Mouse (Mus musculus): Measurements from ENCODE around the gene Efnb1. TPM values are rescaled to one million over a fixed set of nuclear protein-coding genes. Genes with fewer than 3 reads are reported as not detected.
"Not testable (repeated sequence)": the region's sequence is repeated elsewhere in the genome, so short reads cannot be mapped to it uniquely, and the experiment has no call there.

The Efnb1 gene
- polyA plus RNA-seq (2014; fragmentation: Nextera tagmentation; extraction: Ambion mirVana), result 39.3 and 45.7 TPM in 2 replicates

DNA sequence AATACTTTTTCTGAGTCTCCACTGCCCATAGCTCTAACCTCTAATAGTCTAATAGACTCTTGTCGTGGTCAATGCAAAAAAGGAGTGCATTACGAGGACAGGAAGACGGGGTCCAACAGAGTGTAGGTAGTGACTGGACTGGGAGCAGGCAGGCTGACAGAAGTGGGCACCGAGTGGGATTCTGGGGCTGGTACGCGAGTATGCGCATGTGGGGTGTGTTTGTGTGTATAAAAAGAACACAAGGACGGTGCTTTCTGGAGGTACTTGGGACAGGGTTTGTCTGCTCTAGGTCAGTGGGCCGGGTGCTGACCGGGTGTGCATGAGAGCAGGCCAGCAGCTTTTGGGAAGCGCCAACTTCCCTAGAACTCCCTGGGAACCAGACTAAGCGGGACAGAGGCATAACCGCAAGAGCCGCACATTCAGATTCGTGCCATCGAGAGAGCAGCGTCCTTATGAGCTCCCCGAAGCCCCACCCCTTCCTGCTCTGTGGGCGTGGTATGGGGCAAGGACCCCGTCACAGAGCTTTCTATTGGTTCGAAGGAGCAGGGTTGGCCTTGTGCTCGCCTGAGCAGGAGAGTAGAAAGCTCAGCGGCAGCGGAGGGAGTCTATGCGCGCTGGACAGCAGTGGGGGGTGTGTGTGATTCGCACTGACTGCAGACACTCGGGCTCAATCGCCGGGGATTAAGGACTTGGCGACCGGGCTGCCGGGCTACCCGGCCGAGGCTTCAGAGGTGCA, at the start of gene Efnb1:
Gene Efnb1 (plus strand): TSS at position 608 of the 736 bp plus-strand sequence.
- Histone ChIP-seq H3K4me3 (ENCODE audit: low read depth, low read length) (peak within 1 kb of the TSS; percentile 73), H3K9me3 (ENCODE audit: control insufficient read depth, low read length) (no peaks in the 10 kb centered on the region), H3K27me3 (ENCODE audit: control insufficient read depth, insufficient read depth, low read length) (peaks cover 5% of the 10 kb centered on the region; the same call in 1 of the 2 replicates), H3K36me3 (ENCODE audit: control insufficient read depth, insufficient read depth, low read length) (no peaks in the 10 kb centered on the region), H3K27ac (replicated peaks; ENCODE audit: low read depth, low read length) (peak within 1 kb of the TSS; percentile 23), H3K9ac (ENCODE audit: low read length) (peak within 1 kb of the TSS; percentile 91), H3K4me1 (ENCODE audit: control insufficient read depth, insufficient read depth, low read length) (peaks cover 5% of the 10 kb centered on the region; the same call in 1 of the 2 replicates), H3K4me2 (ENCODE audit: low read depth, severe bottlenecking) (peak within 1 kb of the TSS; percentile 74)
- WGBS, result 23% methylated on average over 35 of the region's 35 CpGs
- peak; percentile 87 for DNase-seq (ENCODE audit: low spot score)
- ATAC-seq (ENCODE audit: insufficient number of reproducible peaks, low FRiP score, low TSS enrichment, low read depth), result peak; percentile 88

DNA sequence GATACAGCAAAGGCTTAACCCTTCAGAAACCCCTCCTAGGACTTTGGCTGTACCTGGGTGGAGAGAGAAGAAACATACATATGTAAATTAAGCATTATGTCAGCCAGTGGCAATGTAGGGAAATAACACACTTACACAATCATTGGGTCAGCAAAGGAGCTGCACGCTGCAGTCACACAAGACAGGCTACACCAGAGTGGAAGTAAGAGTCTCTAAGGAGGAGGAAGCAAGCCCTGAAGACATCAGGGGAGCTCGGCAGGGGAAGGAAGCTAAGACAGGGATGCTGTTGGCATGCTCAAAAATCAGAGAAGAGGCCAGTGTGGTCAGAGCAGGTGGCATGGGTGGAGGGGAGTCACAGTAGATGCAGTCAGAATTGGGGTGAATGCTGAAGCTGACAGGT, 43.2 kb upstream of the Efnb1 start:
- Histone ChIP-seq H3K4me2 (ENCODE audit: low read depth, severe bottlenecking) (no peak overlapping the region), H3K9ac (ENCODE audit: low read length) (no peak overlapping the region), H3K27me3 (ENCODE audit: control insufficient read depth, insufficient read depth, low read length) (0 out of 2 replicates have a peak, but pooled peaks cover 10% of the 10 kb centered on the region), H3K27ac (replicated peaks; ENCODE audit: low read depth, low read length) (no peak overlapping the region), H3K9me3 (ENCODE audit: control insufficient read depth, low read length) (no peaks in the 10 kb centered on the region), H3K36me3 (ENCODE audit: control insufficient read depth, insufficient read depth, low read length) (no peaks in the 10 kb centered on the region), H3K4me1 (ENCODE audit: control insufficient read depth, insufficient read depth, low read length) (no peaks in the 10 kb centered on the region), H3K4me3 (ENCODE audit: low read depth, low read length) (no peak overlapping the region)
- no peak for DNase-seq (ENCODE audit: low spot score)
- WGBS, result 71% methylated on average over 2 of the region's 2 CpGs
- no peak for ATAC-seq (ENCODE audit: insufficient number of reproducible peaks, low FRiP score, low TSS enrichment, low read depth)

DNA sequence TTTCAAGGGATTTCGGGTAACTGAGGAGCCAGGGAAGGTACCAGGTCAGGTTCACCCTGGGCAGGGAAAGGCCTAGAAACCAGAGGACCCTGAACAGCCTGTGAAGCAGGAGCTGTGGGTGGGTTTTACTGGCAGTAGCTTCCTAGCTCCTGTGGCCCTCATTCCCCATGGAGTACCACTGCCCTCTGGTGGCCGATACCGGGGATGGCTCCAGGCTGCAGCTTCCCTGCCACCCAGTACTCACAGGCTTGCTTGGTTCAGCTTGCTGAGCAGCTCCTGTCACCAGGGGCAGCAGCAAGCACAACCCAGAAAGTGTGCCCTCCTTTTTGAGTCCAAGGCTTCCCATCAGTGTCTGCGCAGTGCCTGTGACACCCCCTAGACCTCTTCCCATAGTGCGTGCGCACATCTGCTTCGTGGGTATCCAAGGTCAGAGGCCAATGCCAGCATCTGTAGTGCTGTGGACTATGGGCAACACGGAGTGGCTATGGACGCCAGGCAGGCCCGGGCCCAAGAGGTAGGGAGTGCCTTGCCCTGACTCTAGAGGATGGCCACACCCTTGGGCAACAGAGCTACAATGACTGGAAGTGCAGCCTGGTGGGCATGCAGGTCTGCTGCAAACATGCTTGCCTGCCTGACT, 24.7 kb upstream of the Efnb1 start:
- not testable (repeated sequence) for H3K9me3 ChIP-seq (ENCODE audit: control insufficient read depth, low read length); H3K27me3 ChIP-seq (ENCODE audit: control insufficient read depth, insufficient read depth, low read length); H3K27ac ChIP-seq (replicated peaks; ENCODE audit: low read depth, low read length); H3K4me3 ChIP-seq (ENCODE audit: low read depth, low read length); H3K4me2 ChIP-seq (ENCODE audit: low read depth, severe bottlenecking); H3K4me1 ChIP-seq (ENCODE audit: control insufficient read depth, insufficient read depth, low read length); H3K36me3 ChIP-seq (ENCODE audit: control insufficient read depth, insufficient read depth, low read length); DNase-seq (ENCODE audit: low spot score); H3K9ac ChIP-seq (ENCODE audit: low read length)
- 78% methylated on average over 6 of the region's 10 CpGs for WGBS
- ATAC-seq (ENCODE audit: insufficient number of reproducible peaks, low FRiP score, low TSS enrichment, low read depth), result 0 out of 2 replicates have a peak, but pooled peaks have one; percentile 68

- no peaks in the 10 kb centered on the region for H3K36me3 ChIP-seq (ENCODE audit: control insufficient read depth, insufficient read depth, low read length)
- no peak overlapping the region for H3K9ac ChIP-seq (ENCODE audit: low read length)
- no peak overlapping the region for H3K4me2 ChIP-seq (ENCODE audit: low read depth, severe bottlenecking)
- DNase-seq (ENCODE audit: low spot score) (no peak), ATAC-seq (ENCODE audit: insufficient number of reproducible peaks, low FRiP score, low TSS enrichment, low read depth) (no peak)
- WGBS, result 89% methylated on average over 5 of the region's 5 CpGs
- no peak overlapping the region for H3K4me3 ChIP-seq (ENCODE audit: low read depth, low read length)
- H3K4me1 ChIP-seq (ENCODE audit: control insufficient read depth, insufficient read depth, low read length), result no peaks in the 10 kb centered on the region
- no peak overlapping the region for H3K27ac ChIP-seq (replicated peaks; ENCODE audit: low read depth, low read length)
- no peaks in the 10 kb centered on the region for H3K9me3 ChIP-seq (ENCODE audit: control insufficient read depth, low read length)
- no peaks in the 10 kb centered on the region for H3K27me3 ChIP-seq (ENCODE audit: control insufficient read depth, insufficient read depth, low read length)
These were observed 16.4 kb upstream of the Efnb1 start for GRCm38 (mm10) chrX:99119510-99119909.

DNA sequence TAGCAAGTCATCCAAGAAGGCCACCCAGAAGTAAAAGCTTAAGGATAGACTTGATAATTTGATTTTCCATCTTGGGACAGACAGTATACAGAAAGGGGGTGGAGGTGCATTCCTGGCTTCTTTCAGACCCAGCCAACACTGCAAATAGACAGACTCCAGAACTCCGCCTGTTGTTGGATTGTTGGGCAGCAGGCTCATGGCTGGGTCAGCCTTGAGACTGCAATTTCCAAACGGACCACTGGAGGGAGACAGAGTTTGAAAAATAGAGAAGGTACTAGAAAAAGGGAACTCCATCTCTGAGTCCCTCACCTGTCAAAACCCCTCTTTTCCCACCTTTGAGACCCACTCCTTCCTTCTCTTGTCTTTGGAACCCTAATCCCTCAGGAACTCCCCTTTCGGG, 5.9 kb upstream of the Efnb1 start:
- H3K27me3 ChIP-seq (ENCODE audit: control insufficient read depth, insufficient read depth, low read length), result peaks cover 6% of the 10 kb centered on the region; the same call in 1 of the 2 replicates
- 29% methylated on average over 3 of the region's 3 CpGs for WGBS

DNA sequence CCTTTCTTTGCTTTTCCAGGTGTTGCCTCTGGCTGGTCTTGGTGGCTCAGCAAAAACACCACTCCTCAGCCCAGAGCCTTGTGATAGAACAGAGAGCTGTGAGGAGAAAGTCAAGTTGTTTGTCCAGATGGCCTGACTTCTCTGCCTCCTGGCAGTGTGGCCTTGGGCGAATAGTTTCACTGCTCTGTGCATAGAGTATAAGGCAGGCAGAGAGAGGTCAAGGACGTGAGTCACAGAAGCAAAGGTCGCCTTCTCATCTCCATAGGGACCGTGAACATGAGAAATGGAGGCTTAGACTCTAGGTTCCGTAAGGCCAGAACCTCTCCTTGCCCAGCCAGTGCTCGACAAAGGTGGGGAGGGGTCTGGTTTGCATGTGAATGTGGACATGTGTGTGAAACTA, 3.4 kb upstream of the Efnb1 start:
- ATAC-seq (ENCODE audit: insufficient number of reproducible peaks, low FRiP score, low TSS enrichment, low read depth) (no peak), DNase-seq (ENCODE audit: low spot score) (no peak)
- no peak overlapping the region for H3K9ac ChIP-seq (ENCODE audit: low read length)
- H3K4me2 ChIP-seq (ENCODE audit: low read depth, severe bottlenecking), result no peak overlapping the region
- no peaks in the 10 kb centered on the region for H3K4me1 ChIP-seq (ENCODE audit: control insufficient read depth, insufficient read depth, low read length)
- no peaks in the 10 kb centered on the region for H3K36me3 ChIP-seq (ENCODE audit: control insufficient read depth, insufficient read depth, low read length)
- WGBS, result 79% methylated on average over 6 of the region's 6 CpGs
- peaks cover 4% of the 10 kb centered on the region; the same call in 1 of the 2 replicates for H3K27me3 ChIP-seq (ENCODE audit: control insufficient read depth, insufficient read depth, low read length)
- H3K9me3 ChIP-seq (ENCODE audit: control insufficient read depth, low read length), result no peaks in the 10 kb centered on the region
- no peak overlapping the region for H3K27ac ChIP-seq (replicated peaks; ENCODE audit: low read depth, low read length)
- H3K4me3 ChIP-seq (ENCODE audit: low read depth, low read length), result no peak overlapping the region

More for the DNA sequence above, 5.9 kb upstream of the Efnb1 start:
- Histone ChIP-seq H3K27ac (replicated peaks; ENCODE audit: low read depth, low read length) (no peak overlapping the region), H3K4me2 (ENCODE audit: low read depth, severe bottlenecking) (no peak overlapping the region), H3K36me3 (ENCODE audit: control insufficient read depth, insufficient read depth, low read length) (no peaks in the 10 kb centered on the region), H3K9ac (ENCODE audit: low read length) (no peak overlapping the region), H3K4me3 (ENCODE audit: low read depth, low read length) (no peak overlapping the region), H3K9me3 (ENCODE audit: control insufficient read depth, low read length) (no peaks in the 10 kb centered on the region), H3K4me1 (ENCODE audit: control insufficient read depth, insufficient read depth, low read length) (no peaks in the 10 kb centered on the region)
- DNase-seq (ENCODE audit: low spot score) (peak; percentile 84), ATAC-seq (ENCODE audit: insufficient number of reproducible peaks, low FRiP score, low TSS enrichment, low read depth) (no peak)

GRCm38 (mm10) chrX:99134891-99135290, 1.0 kb upstream of the Efnb1 start:
- Histone ChIP-seq H3K27me3 (ENCODE audit: control insufficient read depth, insufficient read depth, low read length) (0 out of 2 replicates have a peak, but pooled peaks cover 5% of the 10 kb centered on the region), H3K4me2 (ENCODE audit: low read depth, severe bottlenecking) (peak overlapping the region; percentile 35)
- 11% methylated on average over 14 of the region's 14 CpGs for WGBS

DNA sequence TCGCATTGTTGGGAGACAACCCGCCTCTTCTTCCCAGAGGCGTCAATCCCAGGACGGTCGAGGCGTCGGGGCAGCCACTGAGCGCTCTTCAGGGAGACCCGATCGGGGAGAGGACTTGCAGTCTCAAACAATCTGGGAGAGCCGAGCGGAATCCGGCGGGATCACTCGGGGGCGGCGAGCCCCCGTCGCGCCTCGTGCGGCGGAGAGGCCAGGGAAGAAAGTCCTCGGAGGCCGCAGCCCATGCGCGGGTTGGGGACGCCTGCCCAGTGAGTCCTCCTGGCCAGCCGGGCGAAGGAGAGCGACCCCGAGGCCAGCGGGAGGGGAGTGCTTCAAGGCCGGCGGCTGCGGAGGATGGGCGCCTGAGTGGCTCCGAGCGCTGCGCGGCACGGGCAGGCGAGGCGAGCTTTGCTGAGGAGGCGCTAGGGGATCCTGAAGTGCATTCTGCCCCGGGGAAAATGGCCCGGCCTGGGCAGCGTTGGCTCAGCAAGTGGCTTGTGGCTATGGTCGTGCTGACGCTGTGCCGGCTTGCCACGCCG, 569 bp downstream of the Efnb1 start:
- Histone ChIP-seq H3K4me1 (ENCODE audit: control insufficient read depth, insufficient read depth, low read length) (peaks cover 12% of the 10 kb centered on the region), H3K9me3 (ENCODE audit: control insufficient read depth, low read length) (no peaks in the 10 kb centered on the region), H3K4me3 (ENCODE audit: low read depth, low read length) (peak overlapping the region; percentile 73), H3K27me3 (ENCODE audit: control insufficient read depth, insufficient read depth, low read length) (peaks cover 6% of the 10 kb centered on the region; the same call in 1 of the 2 replicates), H3K27ac (replicated peaks; ENCODE audit: low read depth, low read length) (peak overlapping the region; percentile 23), H3K36me3 (ENCODE audit: control insufficient read depth, insufficient read depth, low read length) (no peaks in the 10 kb centered on the region), H3K4me2 (ENCODE audit: low read depth, severe bottlenecking) (peak overlapping the region; percentile 74), H3K9ac (ENCODE audit: low read length) (peak overlapping the region; percentile 91)
- ATAC-seq (ENCODE audit: insufficient number of reproducible peaks, low FRiP score, low TSS enrichment, low read depth) (no peak), DNase-seq (ENCODE audit: low spot score) (peak; percentile 38)
- WGBS, result 19% methylated on average over 48 of the region's 53 CpGs

More at GRCm38 (mm10) chrX:99134891-99135290, 1.0 kb upstream of the Efnb1 start:
- Histone ChIP-seq H3K4me1 (ENCODE audit: control insufficient read depth, insufficient read depth, low read length) (peaks cover 2% of the 10 kb centered on the region; the same call in 1 of the 2 replicates), H3K27ac (replicated peaks; ENCODE audit: low read depth, low read length) (peak overlapping the region; percentile 23; the same call in 1 of the 2 replicates), H3K36me3 (ENCODE audit: control insufficient read depth, insufficient read depth, low read length) (no peaks in the 10 kb centered on the region), H3K9ac (ENCODE audit: low read length) (no peak overlapping the region; the same call in 1 of the 2 replicates), H3K4me3 (ENCODE audit: low read depth, low read length) (no peak overlapping the region), H3K9me3 (ENCODE audit: control insufficient read depth, low read length) (no peaks in the 10 kb centered on the region)
- ATAC-seq (ENCODE audit: insufficient number of reproducible peaks, low FRiP score, low TSS enrichment, low read depth) (peak; percentile 27; the same call in 1 of the 2 replicates), DNase-seq (ENCODE audit: low spot score) (peak; percentile 83)

Data from limb, embryonic 11.5 days (tissue).